Mouse (Mus musculus) mature B cell (primary cell): ENCODE measurements around the gene Clcn7.

ENCODE experiments used
- in situ Hi-C: fragments of 300-500 bp; cut with MboI; formaldehyde crosslinking; loops from 2 replicates; pipeline ENCODE4 v1.14.3; 2019

Clcn7 gene

DNA sequence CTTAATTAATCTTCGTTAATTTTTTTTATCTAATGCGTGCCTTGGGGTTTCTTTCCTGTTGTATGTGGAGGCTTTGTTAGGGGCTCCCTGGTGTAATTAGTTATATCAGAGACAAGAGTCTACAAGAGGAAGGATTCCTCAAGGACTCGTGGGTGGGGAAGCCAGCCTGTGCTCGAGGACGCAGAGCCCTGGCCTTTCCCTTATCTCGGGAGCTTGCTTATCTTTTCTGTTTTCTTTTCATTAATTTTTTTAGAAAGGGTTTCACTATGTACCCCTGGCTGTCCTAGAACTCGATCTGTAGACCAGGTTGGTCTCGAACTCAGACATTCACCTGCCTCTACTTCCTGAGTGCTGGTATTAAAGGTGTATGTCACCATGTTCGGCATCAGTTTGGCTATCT is 5.5 kb upstream of the Clcn7 start:
- in situ Hi-C loops: no loop called here

DNA sequence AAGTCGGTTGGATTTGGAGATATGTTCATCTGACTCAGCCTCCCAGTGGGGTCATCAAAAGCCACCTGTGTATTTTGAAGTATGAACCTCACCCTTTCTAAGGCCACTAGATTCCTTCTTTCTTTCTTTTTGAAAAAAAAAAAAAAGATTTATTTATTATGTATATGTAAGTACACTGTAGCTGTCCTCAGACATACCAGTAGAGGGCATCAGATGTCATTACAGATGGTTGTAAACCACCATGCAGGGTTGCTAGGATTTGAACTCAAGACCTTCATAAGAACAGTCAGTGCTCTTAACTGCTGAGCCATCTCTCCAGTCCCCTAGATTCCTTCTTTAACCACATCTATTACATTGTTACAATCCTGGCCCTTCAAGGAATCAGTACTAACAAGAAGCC is 3.1 kb upstream of the Clcn7 start:
- in situ Hi-C loops: no loop called here

DNA sequence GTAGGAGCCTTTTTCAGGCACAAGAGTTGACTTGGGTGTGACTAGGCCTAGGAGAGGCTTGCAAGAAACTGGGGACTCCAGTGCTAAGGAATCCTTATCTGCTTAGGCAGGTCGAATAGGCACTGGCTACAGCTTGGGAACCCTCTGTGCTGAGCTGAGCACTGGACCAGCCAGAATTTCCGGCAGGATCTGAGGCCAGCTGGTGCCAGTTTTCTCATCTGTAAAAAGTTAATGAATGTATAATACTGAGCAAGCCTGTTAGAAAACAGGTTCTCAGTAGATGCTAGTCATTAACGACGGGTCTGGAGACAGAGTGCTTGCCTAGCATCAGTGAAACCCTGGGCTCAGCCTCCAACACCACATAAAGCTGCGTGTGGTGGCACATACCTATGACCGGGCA is 2.4 kb downstream of the Clcn7 start:
- in situ Hi-C loops: no loop called here

DNA sequence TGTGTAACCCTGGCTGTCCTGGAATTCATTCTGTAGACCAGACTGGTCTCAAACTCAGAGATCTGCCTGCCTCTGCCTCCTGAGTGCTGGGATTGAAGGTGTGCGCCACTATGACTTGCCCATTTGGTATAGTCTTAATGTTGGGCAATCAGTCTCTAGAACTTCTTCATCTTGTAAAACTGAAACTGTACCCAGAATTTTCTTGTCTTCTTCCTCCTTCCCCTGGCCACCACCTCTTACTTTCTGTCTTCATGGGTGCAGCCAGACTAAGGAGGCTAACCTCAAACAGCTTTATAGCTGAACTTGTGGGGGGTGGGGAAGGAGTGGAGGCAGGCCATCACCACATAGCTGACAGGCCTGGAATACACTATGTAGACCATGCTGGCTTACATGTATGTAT is 5.6 kb downstream of the Clcn7 start:
- in situ Hi-C loops: no loop called here

DNA sequence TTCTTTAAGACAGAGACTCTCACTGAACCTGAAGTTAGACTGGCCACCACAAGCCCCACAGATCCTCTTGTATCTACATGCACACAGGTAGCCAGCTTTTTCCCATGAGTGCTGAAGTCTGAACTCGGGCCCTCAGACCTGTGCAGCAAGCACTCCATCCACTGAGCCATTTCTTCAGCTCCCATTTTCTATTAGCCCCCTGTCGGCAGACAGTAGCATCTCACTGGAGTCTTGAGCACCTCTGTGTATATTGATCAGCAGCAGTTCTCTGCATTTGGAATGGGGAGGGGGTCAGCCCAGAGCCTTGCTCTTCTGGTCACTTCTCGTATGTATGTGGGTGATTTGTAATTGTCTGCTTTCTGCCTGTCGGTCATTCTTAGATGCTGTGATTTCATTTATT is 6.8 kb downstream of the Clcn7 start:
- in situ Hi-C loops: no loop called here

DNA sequence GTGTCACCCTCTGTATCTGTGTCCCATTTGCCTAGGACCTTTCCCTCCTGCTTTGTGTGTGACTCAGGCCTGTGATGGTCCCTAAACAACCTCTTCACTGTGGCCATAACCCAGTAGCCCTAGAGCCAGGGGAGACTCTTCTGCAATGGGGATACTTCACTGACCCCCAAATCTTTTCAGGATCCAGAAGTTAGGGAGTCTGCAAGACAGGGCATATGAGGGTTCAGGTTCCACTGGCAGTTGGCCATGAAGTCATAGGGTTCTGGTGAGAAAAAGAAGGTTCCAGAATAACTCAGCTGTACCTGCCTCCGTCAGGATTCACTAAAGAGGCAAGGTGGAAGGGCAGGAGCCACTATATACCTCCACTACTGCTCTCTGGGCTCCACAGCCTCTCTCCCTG is 29.0 kb downstream of the Clcn7 start, which contains the start of gene Ccdc154:
Ccdc154 (plus strand) TSS at position 301 of the 400 bp plus-strand sequence.
- in situ Hi-C loops: no loop called here

DNA sequence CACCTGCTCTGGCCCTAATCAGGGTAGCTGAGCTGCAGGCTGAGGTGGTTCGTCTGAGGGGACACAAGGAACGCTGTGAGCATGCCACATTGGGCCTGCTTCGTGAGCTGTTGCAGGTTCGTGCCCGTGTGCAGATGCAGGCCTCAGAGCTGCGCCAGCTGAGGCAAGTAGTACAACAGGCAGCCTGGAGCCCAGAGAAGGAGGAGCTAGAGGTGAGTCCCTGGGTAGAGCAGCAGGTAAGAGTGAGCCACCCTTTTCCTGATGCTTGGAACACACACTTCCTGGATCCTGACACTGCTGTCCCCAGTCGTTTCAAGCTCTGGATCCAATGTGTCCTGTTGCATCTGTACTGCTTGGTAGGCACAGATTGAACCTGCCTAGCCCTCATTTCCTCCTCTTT is 30.2 kb downstream of the Clcn7 start:
- in situ Hi-C loops: no loop called here

DNA sequence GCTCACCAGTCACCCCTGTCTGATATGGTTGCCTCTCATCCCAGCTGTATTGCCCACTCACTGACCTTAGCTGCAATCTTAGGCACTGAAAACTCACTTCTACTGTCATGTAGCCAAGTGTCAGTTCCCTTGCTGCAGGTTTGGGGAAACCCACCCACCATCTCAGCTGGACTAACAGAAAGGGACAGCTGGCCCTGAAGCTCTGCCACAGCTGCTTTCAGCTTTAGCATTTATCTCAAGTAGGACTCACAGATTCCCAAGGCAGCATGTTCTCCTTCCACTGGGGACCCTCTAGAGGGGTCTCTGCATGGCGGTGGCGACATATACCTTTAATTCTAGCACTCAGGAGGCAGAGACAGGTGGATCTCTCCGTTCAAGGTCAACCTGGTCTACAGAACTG is 31.6 kb downstream of the Clcn7 start:
- in situ Hi-C loops: no loop called here

DNA sequence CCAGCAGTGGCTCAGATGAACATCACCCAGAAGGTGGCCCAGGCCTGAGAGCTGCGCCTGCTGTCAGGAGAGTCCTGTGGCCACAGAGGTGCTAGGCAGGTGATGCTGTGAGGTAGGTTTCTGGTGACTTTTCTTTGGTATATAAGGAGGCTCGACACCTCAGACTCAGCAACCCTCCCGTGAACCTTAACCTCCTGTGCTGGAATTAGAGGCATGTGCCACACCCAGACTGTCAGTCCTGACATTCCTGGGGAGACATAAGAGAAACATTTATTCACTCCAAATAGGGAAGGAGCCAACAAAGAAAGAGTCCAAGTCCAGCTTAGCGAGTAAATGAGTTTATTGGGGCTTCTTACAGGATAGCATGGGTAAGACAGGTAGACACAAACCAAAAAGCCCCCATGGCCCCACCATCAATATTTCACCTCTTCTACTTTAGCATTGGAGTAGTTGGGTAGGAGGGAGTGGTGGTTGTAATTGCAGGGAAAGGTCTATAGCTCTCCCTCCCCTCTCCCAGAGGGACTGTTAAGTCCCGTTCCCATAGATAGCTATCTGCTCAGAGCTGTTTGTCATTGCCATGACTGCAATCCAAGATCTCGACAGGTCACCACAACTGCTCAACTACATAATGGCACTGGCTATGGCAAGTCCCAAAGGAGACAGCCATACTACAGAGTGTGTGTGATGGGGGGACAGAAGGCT is 32.9 kb downstream of the Clcn7 start:
- in situ Hi-C loops: no loop called here

DNA sequence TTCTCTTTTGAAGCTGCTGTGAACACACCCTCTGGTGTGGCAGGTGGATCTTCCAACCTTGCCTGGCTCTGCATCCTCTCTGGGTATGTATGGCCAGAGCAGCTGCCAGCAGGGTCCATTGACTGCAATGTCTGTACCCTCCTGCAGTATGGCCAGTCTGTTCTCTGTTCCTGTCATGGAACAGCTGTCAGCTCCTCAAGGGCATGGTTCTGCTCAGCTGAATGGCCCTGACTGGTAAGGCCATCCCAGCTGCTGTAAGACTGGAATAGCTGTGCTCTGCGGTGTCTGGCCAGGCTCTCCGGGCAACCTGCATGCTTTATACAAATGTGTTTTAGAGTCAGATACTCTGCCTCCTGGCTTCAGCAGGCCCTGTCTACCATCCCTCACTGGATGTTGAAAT is 36.5 kb downstream of the Clcn7 start:
- in situ Hi-C loops: no loop called here

DNA sequence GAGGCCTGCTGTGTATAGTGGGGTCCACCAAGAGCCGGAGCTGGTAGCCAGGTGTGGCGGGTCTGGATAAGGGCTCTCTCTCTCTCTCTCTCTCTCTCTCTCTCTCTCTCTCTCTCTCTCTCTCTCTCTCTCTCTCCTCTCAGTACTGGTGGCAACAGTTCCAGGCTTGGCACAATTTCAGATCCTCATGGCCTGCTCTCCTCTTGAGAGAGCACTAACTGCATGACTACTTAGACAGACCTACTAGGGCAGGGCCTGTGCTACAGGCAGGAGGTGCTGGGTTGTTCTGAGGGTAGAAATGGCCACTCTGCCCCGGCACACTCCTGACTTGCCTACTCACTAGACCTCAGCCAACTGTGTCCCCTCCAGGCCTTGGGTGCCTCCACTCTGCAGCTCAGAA is 39.4 kb downstream of the Clcn7 start:
- in situ Hi-C loops: no loop called here

DNA sequence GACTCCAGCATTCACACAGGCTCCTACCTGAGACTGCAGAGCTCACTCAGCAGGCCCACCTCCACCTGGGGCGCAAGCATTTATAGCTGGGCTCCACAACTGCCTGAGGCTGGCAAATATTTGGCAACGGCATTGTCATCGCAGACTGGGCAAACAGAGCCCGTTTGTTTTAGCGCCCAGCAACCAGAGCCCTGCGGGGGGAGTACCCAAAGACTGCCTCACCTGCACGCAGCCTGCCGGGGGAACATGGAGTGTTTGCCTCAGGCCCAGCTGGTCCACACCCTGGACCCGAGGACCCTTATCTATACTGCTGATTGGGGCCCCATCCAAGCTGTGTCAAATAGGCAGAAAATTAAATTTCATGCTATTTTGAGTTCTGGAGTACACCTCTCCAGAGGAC is 42.2 kb downstream of the Clcn7 start, which contains the start of gene Gm38655:
Gm38655 (minus strand) TSS at position 61 of the 400 bp plus-strand sequence.
- in situ Hi-C loops: no loop called here

DNA sequence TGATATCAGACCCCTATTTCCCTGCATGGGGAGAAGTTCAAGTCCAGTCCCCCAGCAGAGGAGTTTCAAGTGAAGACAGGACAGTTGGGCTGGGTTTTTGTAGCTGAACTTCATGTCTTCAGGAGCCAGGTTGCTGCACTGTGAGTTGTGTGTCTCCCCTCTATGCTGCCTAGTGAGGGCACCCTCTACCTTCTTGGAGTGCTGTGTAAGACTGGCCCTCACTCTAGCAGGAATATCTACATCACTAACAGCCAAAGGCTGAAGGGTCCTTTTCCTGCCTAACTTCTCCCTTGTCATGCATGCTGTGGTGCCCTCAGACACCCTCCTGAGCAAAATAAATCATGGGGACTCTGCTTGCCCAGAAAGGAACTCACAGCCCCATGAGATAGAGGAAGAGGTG is 50.0 kb downstream of the Clcn7 start:
- in situ Hi-C loops: no loop called here

DNA sequence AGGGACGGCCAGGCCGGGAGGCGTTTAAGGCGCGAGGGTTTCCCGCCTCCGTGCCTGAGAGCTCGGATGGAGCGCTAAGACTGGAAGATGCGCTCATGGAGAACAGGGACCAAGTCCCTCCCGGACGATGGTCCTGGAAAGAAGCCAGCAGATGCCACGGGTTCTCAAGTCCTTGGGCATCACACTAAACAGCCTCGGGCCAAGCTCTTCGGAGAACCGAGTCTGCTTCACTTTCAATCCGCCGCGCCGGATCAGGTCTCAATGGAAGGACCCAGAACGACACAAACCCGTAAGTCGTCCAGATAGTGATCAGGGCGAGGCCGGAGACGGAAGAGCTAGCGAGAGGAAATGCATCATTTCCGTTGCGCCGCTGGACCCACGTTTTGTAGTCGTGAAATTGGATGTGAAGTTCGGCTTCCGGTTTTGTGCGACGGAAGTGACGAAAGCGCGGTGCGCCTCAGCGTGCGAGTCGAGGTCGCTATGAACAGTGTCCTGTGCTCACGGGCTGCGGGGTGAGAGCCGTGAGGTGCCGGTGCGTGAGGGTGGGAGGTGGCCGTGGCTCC is 51.0 kb downstream of the Clcn7 start, which contains the start of gene BC003965:
BC003965 (plus strand) TSS at position 426 of the 563 bp plus-strand sequence.
- in situ Hi-C loops: no loop called here

DNA sequence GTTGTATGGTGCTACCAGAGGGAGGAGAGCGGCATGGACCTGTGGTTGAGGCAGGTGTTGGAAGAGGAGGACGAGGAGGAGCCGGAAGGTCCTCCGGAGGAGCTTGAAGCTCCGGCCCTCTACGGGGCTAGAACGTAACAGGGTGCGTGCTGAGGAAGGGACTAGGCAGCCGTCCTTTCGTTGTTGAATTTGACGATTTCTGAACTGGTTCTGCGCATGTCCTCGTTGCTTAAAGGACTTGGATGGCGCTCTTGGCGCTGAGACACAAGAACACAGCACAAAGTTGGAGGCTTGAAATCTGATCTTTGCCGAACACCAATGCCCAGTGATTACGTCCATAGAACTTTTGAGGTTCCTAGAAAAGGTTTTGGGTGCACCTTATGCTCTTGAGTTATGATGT is 51.8 kb downstream of the Clcn7 start:
- in situ Hi-C loops: no loop called here

DNA sequence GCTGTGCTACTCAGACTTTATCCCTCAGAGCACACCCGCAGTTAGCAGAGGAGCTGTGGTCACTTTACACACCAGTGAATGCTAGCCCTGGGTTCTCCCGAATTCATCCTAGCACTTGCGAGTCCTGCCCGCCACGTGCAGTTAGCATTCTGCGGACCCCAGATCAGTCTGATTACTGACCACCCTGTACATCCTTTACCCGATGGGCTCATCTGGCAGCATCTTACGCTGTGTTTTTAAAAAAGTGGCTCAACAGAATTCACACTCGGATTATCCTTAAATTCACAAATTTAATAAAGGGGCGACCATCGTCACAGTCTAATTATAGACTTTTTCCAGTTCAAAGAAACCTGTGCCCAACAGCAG is 54.6 kb downstream of the Clcn7 start:
- in situ Hi-C loops: no loop called here

DNA sequence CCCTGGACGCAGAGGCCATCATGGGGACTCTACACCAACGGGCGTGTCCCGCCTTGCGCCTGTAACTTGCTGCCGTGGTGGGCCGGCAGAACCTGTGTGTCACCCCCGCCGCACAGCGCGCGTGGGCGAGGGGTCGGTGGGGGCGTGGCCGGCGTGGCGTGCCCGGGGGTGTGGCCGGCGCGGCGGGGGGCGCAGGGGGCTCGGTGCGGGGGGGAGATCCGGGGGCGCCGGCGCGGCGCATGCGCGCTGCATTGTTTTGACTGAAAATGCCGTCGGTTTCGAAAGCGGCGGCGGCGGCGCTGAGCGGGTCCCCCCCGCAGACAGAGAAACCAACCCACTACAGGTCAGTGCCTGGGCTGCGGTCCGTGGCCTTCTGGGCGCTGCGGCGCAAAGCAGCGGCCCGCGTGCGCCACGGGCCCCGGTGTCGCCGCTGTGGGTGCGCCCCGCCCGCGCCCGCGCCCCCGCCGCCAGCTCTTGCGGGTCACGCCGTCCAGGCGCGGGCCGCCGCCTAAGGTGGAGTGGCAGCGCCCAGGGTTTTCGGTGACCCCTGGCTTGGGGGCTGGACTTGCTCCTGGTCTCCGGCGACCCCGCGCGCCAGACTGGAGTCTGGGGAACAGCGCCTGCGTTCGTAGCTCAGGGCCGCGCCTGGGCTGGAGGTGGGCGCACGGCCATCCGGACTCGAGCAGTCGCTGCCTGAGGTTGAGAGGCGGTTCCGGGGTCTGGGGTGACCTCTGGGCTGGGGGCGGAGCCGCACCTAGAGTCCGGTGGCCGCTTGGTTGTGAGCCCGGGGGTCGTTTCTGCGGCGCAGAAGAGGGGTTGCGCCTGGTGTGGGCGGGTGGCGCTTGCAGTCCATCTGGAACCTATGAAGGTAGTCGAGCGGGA is 55.2 kb downstream of the Clcn7 start, which contains the start of gene Unkl:
Unkl (plus strand) TSS at position 248 of the 882 bp plus-strand sequence.
- in situ Hi-C loops: no loop called here

DNA sequence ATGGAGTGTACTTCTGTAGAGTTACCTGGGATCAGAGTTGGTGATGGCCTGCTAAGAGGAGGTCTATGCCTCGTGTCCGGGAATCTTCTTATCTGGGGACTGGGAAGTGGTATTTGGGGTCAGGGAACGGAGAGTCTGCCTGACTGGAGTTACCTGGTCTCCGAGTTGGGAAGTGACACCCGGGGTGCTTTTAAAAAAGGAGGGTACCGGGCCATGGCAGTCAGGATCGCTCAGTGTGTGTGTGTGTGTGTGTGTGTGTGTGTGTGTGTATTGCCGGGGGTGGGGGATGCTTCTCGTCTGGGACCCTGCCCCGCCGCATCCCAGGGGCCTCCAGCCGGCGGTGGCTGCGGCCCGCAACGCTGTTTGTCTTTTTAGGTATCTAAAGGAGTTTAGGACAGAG is 55.9 kb downstream of the Clcn7 start:
- in situ Hi-C loops: no loop called here

DNA sequence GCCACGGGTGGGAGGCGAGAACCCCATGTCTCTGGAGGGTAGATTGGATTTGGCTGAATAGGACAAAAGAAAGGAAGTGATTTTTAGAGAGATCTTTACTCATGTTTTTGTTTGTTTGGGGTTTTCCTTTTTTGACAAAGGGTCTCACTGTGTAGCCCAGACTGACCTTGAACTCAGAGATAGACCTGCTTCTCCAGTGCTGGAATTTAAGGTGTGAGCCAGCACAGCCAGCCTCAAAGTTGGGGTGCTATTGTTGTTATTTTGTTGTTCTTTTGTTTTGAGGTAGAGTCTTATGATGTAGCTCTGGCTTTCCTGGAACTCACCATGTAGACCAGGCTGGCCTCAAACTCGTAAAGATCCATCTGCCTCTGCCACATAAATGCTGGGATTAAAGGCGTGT is 69.2 kb downstream of the Clcn7 start:
- in situ Hi-C loops: no loop called here

DNA sequence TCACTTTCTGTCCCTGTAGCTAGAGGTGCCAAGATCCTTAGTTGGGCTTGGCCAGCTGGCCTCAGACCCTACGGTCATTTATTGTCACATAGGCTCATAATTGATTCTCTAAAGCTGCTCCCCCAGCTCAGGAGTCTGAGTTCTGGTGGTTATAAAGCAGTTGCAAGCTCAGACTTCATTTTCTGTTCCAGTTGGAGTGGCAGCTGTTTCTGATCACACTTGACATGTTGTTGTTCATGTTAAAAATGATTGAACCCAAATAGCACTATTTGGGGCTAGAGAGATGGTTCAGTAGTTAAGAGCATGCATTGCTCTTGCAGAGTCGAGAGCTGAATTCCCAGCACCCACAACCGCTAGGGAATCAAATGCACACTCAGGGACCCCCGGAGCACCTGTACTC is 76.8 kb downstream of the Clcn7 start:
- in situ Hi-C loops: no loop called here

DNA sequence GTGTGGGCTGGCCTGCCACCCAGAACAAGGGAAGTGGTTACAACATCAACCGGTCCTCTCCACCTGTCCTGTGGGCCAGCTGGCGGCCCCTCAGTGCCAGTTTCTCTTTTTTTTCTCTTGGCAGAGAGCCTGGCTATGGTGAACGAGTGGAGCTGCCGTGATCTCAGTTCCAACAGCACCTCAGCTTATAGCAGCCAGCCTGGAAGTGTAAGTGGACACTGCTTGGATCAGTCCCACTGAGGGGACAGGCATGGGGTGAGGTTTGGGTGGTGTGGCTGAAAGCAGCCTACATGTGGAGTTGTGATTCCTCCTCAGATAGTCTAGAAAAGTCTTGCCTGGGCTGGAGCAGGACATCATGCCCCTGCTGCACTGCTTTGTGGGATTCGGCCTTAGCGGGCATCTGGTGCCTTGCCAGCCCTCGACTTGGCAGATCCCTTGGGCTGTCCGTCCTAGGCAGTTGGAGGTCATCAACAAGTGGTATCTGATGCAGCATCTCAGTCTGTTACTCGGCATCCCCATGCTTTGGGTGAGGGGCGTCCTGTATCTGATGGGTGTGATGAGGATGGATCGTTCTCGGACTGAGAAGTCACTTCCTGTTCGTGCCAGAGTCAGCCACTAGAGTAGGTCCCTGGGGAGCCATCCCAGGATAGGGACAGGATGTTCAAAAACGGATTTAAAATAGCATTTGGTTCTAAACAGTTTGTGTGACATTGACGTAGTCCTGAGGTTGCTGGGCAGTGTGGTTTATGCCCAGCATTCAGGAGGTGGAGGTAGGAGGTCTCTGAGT is 77.7 kb downstream of the Clcn7 start:
- in situ Hi-C loops: no loop called here

DNA sequence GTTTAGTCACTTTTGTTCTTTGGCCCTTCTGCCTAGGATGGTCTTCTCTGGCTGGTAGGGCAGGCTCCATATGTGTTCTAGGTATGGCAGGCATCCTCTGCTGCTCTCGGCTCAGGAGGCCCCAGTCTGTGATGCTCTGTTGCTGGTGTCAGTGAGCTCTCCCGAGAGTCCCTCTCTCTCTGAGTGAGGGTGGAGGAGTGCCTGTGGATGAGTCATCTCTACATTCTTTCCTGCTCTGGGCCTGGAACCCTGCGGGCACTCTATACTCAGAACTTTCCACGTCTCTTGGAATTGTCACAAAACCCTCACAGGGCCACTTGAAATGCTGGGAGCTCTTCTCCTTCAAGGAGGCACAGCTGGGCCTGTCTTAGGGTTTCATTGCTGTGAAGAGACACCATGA is 78.5 kb downstream of the Clcn7 start:
- in situ Hi-C loops: no loop called here
